Mouse (Mus musculus) spleen, adult 18-20 months (tissue): ENCODE measurements around the gene Hmx1.

ENCODE experiments used
- DNase-seq, 2 experiments: peaks; one replicate each; pipeline ENCODE4 v3.0.0; 2022; ENCODE audit warnings: mixed read lengths in 2 of 2

Hmx1 gene

GRCm38 (mm10) chr5:35388491-35389111 is at the start of gene Hmx1:
Hmx1 (plus strand) TSS chr5:35389108.
- DNase-seq, result no peak

GRCm38 (mm10) chr5:35345084-35345483 is 43.8 kb upstream of the Hmx1 start:
- no peak for DNase-seq

- DNase-seq, result peak in 1 of 2 experiments; percentile 53
Observed at GRCm38 (mm10) chr5:35348794-35349193, 40.1 kb upstream of the Hmx1 start.

- DNase-seq, result no peak
Observed at GRCm38 (mm10) chr5:35357544-35358440, 31.1 kb upstream of the Hmx1 start.

GRCm38 (mm10) chr5:35361570-35362284 is 27.2 kb upstream of the Hmx1 start:
- peak; percentile 58 to 85 for DNase-seq

- no peak for DNase-seq
Observed at GRCm38 (mm10) chr5:35366241-35367032, 22.5 kb upstream of the Hmx1 start.

GRCm38 (mm10) chr5:35368916-35369315 is 20.0 kb upstream of the Hmx1 start:
- no peak for DNase-seq

- DNase-seq, result no peak
Observed at GRCm38 (mm10) chr5:35379066-35379465, 9.8 kb upstream of the Hmx1 start.

- peak in 1 of 2 experiments; percentile 14 for DNase-seq
Observed at GRCm38 (mm10) chr5:35379815-35380214, 9.1 kb upstream of the Hmx1 start.

- no peak for DNase-seq
Observed at GRCm38 (mm10) chr5:35387834-35388490, 946 bp upstream of the Hmx1 start.

- no peak for DNase-seq
Observed at GRCm38 (mm10) chr5:35389441-35389840, 533 bp downstream of the Hmx1 start.

- no peak for DNase-seq
Observed at GRCm38 (mm10) chr5:35389915-35390314, 1.0 kb downstream of the Hmx1 start.

GRCm38 (mm10) chr5:35390848-35391655 is 2.1 kb downstream of the Hmx1 start:
- DNase-seq, result no peak

GRCm38 (mm10) chr5:35391656-35392333 is 2.9 kb downstream of the Hmx1 start:
- DNase-seq, result no peak

- DNase-seq, result no peak
Observed at GRCm38 (mm10) chr5:35392334-35392695, 3.4 kb downstream of the Hmx1 start.

GRCm38 (mm10) chr5:35395566-35396440 is 6.9 kb downstream of the Hmx1 start:
- no peak for DNase-seq

- DNase-seq, result no peak
Observed at GRCm38 (mm10) chr5:35396976-35397641, 8.2 kb downstream of the Hmx1 start.

GRCm38 (mm10) chr5:35397642-35398309 is 8.9 kb downstream of the Hmx1 start:
- no peak for DNase-seq
